Mouse (Mus musculus) neural tube, embryonic 11.5 days (tissue): ENCODE data around the gene Htra3. TPM values are rescaled to one million over a fixed set of nuclear protein-coding genes. Genes with fewer than 3 reads are reported as not detected.

ENCODE experiments used
- ATAC-seq: fragments of 200-750 bp; cut with Nextera tagmentation; 2 replicates; pipeline ENCODE4 v1.8.0; 2017; ENCODE audit warnings: moderate number of reproducible peaks, mild to moderate bottlenecking, moderate TSS enrichment, moderate library complexity; ENCODE audit not compliant: insufficient read depth, low FRiP score, low TSS enrichment
- DNase-seq: peaks from one replicate; pipeline ENCODE4 v3.0.0-alpha.2; 2015; ENCODE audit warnings: low spot score
- H3K27ac ChIP-seq: fragments of 300-500 bp; sonication (generic); 2 replicates; pipeline ENCODE4 v1.5.1; 2014; ENCODE audit warnings: low read depth, mild to moderate bottlenecking, low read length
- H3K27me3 ChIP-seq: fragments of 300-500 bp; sonication (generic); 2 replicates; pipeline ENCODE4 v1.6.1; 2014; ENCODE audit warnings: mild to moderate bottlenecking, low read length, mixed read lengths; ENCODE audit not compliant: control insufficient read depth, insufficient read depth
- H3K36me3 ChIP-seq: fragments of 300-500 bp; sonication (generic); 2 replicates; pipeline ENCODE4 v1.6.1; 2014; ENCODE audit warnings: mild to moderate bottlenecking, low read length, moderate library complexity, mixed read lengths; ENCODE audit not compliant: control insufficient read depth, insufficient read depth
- H3K4me1 ChIP-seq: fragments of 300-500 bp; sonication (generic); 2 replicates; pipeline ENCODE4 v1.6.1; 2014; ENCODE audit warnings: low read length, mixed read lengths; ENCODE audit not compliant: control insufficient read depth, insufficient read depth
- H3K4me2 ChIP-seq: fragments of 300-500 bp; sonication (generic); 2 replicates; pipeline ENCODE4 v1.6.1; 2014; ENCODE audit warnings: low read depth, mild to moderate bottlenecking, moderate library complexity
- H3K4me3 ChIP-seq: fragments of 300-500 bp; sonication (generic); 2 replicates; pipeline ENCODE4 v1.5.1; 2014; ENCODE audit warnings: low read depth, low read length
- H3K9ac ChIP-seq: fragments of 300-500 bp; sonication (generic); 2 replicates; pipeline ENCODE4 v1.6.1; 2014; ENCODE audit warnings: mild to moderate bottlenecking, low read length
- H3K9me3 ChIP-seq: fragments of 300-500 bp; sonication (generic); 2 replicates; pipeline ENCODE4 v1.6.1; 2016; ENCODE audit warnings: low read length; ENCODE audit not compliant: control insufficient read depth
- WGBS: fragments of 180-500 bp; shearing (Covaris S2); extraction: QIAGEN DNeasy Blood & Tissue Kit; methylation state at CpG from one replicate; pipeline ENCODE4 v1.1.7; 2014; 5-methylcytosine and 5-hydroxymethylcytosine counted together
- polyA plus RNA-seq: library from polyadenylated mRNA; unstranded; fragments of >200 nt; fragmentation: Nextera tagmentation; extraction: Ambion mirVana; gene quantifications from 2 replicates; pipeline ENCODE4 v1.2.1, GENCODE M21; 2014

Gene Htra3
- polyA plus RNA-seq, 1 experiment from 2014 or later, result 7.5 TPM

DNA sequence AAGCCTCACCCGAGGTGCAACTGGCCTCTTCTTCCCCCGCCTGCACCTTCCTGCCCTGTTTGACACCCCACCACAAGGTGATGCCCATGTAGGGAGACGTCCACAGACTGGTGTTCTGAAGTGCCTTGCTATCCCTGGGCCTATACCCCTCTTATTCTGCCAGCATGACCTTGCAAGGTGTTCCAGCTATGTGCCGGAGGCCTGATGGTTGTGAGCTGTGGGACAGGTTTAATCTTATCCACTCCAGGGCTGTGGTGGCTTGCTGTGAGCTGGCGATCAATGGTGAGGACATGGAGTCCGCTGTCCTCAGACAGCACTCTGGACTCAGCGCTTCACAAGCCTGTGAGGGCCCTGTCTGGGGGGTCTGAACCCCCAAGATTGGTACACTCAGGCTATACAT, 69.2 kb downstream of the Htra3 start:
- Histone ChIP-seq H3K27ac (no peak overlapping the region), H3K4me1 (peaks cover 14% of the 10 kb centered on the region), H3K4me2 (no peak overlapping the region), H3K4me3 (no peak overlapping the region), H3K27me3 (no peaks in the 10 kb centered on the region), H3K36me3 (no peaks in the 10 kb centered on the region), H3K9ac (no peak overlapping the region), H3K9me3 (no peaks in the 10 kb centered on the region)
- WGBS, result 90% methylated on average over 7 of the region's 7 CpGs
- no peak for ATAC-seq
- DNase-seq, result no peak

DNA sequence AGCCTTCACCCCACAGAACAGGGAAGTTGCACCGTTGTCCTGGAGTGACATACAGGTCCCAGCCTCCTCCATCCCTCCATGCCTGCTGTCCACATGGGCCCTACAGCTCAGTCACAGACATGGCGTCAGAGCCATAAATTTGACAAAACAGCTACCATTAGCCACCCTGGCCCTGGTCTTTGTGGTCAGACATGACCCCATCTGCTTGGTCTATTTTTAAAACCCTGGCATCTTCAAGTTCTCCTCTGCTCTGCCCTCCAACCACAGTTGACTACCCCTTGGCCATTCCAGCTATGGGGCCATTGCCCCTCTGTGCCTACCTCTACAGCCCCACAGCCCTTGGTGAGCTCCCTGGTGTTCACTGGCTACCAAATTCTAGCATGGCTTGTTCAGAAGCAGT, 69.6 kb downstream of the Htra3 start:
- no peak for ATAC-seq
- Histone ChIP-seq H3K27ac (0 out of 2 replicates have a peak overlapping the region, but pooled peaks have one; percentile 35), H3K4me1 (peaks cover 14% of the 10 kb centered on the region), H3K4me3 (no peak overlapping the region), H3K9ac (no peak overlapping the region), H3K4me2 (no peak overlapping the region), H3K9me3 (no peaks in the 10 kb centered on the region), H3K27me3 (no peaks in the 10 kb centered on the region), H3K36me3 (no peaks in the 10 kb centered on the region)
- no peak for DNase-seq
- 60% methylated on average over 2 of the region's 2 CpGs for WGBS

DNA sequence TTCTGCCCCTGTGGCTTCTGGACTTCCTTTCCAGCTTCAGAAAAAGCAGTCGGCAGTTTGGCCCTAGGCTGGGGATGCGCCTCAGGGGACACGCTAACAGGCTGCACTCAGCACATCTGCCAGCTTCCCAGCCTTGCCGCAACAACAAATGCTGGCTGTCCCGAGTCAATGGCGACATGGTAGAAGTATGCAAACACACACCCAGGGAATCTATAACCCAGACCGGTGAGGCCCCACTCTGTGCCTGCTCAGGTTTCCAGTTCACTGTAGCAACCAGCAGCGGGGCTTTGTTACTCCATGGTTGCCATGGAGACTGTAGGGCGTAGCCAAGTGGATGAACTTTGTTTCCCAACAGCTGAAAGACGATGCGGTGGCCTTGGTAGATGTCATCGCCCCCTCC, 70.2 kb downstream of the Htra3 start:
- H3K4me2 ChIP-seq, result no peak overlapping the region
- peak overlapping the region; percentile 35; the same call in 1 of the 2 replicates for H3K27ac ChIP-seq
- peaks cover 14% of the 10 kb centered on the region for H3K4me1 ChIP-seq
- H3K9me3 ChIP-seq, result no peaks in the 10 kb centered on the region
- 16% methylated on average over 12 of the region's 12 CpGs for WGBS
- no peaks in the 10 kb centered on the region for H3K36me3 ChIP-seq
- no peak overlapping the region for H3K4me3 ChIP-seq
- ATAC-seq (peak; percentile 71; the same call in 1 of the 2 replicates), DNase-seq (peak; percentile 71)
- no peak overlapping the region for H3K9ac ChIP-seq
- no peaks in the 10 kb centered on the region for H3K27me3 ChIP-seq

DNA sequence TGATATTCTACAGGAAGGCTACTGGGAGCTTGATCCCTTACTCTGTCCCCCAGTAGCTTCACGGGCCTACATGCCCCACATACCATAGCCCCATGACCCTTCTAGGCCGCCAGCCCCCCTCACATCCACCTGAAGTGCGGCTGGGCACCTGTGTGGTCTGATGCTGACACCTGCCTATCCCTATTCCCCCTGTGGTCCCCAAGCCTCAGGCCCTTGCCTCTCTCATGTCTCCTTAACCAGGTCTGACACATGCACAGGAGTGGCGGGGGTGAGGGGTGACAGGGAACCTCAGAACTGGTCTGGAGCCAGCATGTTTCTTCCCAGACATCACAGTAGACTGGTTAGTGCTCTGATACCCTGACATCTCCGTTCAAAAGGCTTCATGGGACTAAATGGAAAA, 71.0 kb downstream of the Htra3 start:
- H3K9ac ChIP-seq, result no peak overlapping the region
- no peaks in the 10 kb centered on the region for H3K27me3 ChIP-seq
- no peak overlapping the region for H3K4me3 ChIP-seq
- no peak overlapping the region for H3K4me2 ChIP-seq
- ATAC-seq, result no peak
- H3K9me3 ChIP-seq, result no peaks in the 10 kb centered on the region
- no peaks in the 10 kb centered on the region for H3K36me3 ChIP-seq
- peaks cover 14% of the 10 kb centered on the region for H3K4me1 ChIP-seq
- WGBS, result 79% methylated on average over 5 of the region's 5 CpGs
- no peak for DNase-seq
- H3K27ac ChIP-seq, result no peak overlapping the region

DNA sequence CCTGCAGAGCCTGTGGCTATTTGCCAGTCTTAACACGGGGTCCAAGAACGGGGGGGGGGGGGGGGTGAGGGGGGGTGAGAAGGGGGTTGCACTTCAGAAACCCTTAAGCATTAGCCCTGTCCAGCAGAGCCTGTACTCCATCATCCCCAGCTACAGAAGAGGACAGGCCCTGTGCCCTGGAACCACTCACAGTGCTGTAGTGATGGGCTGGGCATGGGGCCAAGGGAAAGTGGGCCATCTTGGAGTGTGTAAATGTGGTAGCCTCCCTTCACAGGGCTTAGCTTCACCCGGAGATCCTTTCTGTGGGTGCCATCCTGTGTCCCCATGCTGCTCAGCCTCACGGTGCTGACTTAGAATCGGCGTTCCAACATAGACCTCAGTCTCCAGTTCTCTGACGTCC, 71.8 kb downstream of the Htra3 start:
- no peak overlapping the region for H3K4me2 ChIP-seq
- H3K27ac ChIP-seq, result no peak overlapping the region
- no peak overlapping the region for H3K4me3 ChIP-seq
- DNase-seq (no peak), ATAC-seq (no peak)
- H3K27me3 ChIP-seq, result no peaks in the 10 kb centered on the region
- H3K36me3 ChIP-seq, result no peaks in the 10 kb centered on the region
- H3K9me3 ChIP-seq, result no peaks in the 10 kb centered on the region
- peaks cover 14% of the 10 kb centered on the region for H3K4me1 ChIP-seq
- WGBS, result 80% methylated on average over 6 of the region's 7 CpGs
- no peak overlapping the region for H3K9ac ChIP-seq

DNA sequence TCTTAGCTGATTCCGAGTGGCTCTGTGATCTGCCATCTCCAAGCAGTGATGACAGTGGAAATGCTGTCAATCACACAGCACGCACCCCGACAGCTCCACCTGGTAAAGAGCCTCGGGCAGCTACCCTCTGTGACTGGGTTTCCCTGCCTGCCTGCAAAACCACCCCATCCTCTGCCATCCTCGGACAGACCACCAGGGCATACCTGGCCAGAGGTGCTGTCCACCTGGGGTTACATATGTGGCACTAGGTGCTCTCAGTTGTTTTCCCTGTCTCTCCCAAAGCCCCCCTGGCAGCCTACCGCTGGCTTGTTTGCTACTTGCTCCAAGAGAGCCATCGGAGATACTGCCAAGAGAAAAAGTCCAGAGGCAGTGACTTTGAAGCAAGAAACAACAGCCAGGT, 72.8 kb downstream of the Htra3 start:
- WGBS, result 87% methylated on average over 7 of the region's 7 CpGs
- H3K4me3 ChIP-seq, result no peak overlapping the region
- ATAC-seq, result no peak

DNA sequence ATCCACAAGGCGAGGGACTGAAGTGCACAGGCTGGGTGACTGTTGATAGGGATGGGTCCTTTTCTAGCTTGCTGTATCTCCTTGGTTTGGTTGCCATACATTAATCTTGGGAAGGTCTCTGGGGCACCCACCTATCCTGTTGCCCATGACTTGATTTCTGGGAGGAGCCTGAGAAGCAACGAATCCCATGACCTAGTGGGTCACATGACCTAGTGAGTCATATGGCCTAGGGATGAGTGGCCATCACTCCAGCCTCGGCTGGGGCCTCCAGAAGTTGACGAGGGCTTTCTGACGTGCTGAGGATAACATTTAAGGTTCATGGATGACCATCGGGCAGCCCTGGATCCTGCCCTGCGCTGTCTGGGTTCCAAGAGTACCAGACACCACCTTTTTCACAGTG, 74.2 kb downstream of the Htra3 start:
- no peaks in the 10 kb centered on the region for H3K36me3 ChIP-seq
- no peaks in the 10 kb centered on the region for H3K27me3 ChIP-seq
- H3K4me1 ChIP-seq, result peaks cover 14% of the 10 kb centered on the region
- ATAC-seq (no peak), DNase-seq (no peak)
- H3K9ac ChIP-seq, result no peak overlapping the region
- H3K4me3 ChIP-seq, result no peak overlapping the region
- no peaks in the 10 kb centered on the region for H3K9me3 ChIP-seq
- H3K27ac ChIP-seq, result no peak overlapping the region
- 87% methylated on average over 7 of the region's 7 CpGs for WGBS
- no peak overlapping the region for H3K4me2 ChIP-seq

More for the DNA sequence above, 72.8 kb downstream of the Htra3 start:
- Histone ChIP-seq H3K27ac (no peak overlapping the region), H3K9ac (no peak overlapping the region), H3K9me3 (no peaks in the 10 kb centered on the region), H3K4me2 (no peak overlapping the region), H3K4me1 (peaks cover 14% of the 10 kb centered on the region), H3K27me3 (no peaks in the 10 kb centered on the region), H3K36me3 (no peaks in the 10 kb centered on the region)
- DNase-seq, result no peak

Other genes starting within 250 kb of the Htra3 start
- 5.4 and 6.0 TPM in 2 replicates for gene Cpz, start 154.1 kb downstream of the Htra3 start, polyA plus RNA-seq
- gene Trmt44, start 104.7 kb downstream of the Htra3 start, polyA plus RNA-seq, result 9.1 and 10.2 TPM in 2 replicates
- 15.9 and 16.6 TPM in 2 replicates for gene Acox3, start 96.7 kb downstream of the Htra3 start, polyA plus RNA-seq
- gene Sh3tc1, start 60.2 kb upstream of the Htra3 start, polyA plus RNA-seq, result 3.0 and 4.3 TPM in 2 replicates
- gene Ablim2, start 78.1 kb upstream of the Htra3 start, polyA plus RNA-seq, result 1.1 and 1.7 TPM in 2 replicates
- gene Afap1, start 213.5 kb upstream of the Htra3 start, polyA plus RNA-seq, result 57.8 and 61.8 TPM in 2 replicates